Mouse (Mus musculus): ENCODE measurements around the gene Cdkl1. TPM values are rescaled to one million over a fixed set of nuclear protein-coding genes. Genes with fewer than 3 reads are reported as not detected.

The Cdkl1 gene
- polyA plus RNA-seq, 1 experiment from 2014 or later, result 13.3 TPM

DNA sequence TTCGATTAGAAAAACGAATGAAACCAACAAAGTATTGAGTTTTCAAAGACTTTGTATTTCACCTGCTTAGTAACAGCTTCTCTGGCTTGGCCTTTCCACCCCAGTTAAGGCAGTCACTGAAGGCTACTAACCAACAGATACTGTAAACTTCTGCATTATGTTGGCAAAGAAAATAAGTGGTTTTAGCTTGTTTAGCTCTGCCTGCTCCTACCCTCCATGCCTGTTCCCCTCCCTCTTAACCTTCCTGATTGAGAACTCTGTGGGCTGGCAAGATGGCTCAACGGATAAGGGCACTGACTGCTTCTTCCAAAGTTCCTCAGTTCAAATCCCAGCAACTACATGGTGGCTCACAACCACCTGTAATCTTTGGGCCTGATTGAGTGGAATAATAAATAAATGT lies 57.1 kb downstream of the Cdkl1 start:
- 87% methylated on average over 3 of the region's 3 CpGs for WGBS

DNA sequence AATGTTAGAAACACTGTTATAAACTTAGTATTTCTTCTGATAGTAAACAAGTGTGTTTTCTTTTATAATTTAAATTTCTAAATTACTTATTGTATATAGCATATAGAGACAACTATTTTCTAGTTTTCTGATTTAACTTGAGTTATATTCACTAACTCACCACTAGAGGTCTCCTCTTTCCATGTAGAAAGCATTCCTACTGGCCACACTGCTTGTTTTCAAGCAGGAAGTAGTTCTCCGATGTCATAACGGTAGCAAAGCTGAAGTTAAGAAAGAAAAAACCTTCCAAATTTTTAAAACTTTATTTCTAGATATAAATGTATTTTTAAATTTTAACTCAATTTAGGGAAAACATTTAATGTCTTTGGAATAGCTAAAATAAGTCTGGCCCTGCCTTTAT lies 57.5 kb downstream of the Cdkl1 start:
- no peak for ATAC-seq (ENCODE audit: low read depth)

More for the DNA sequence above, 57.1 kb downstream of the Cdkl1 start:
- Histone ChIP-seq H3K4me3 (ENCODE audit: low read depth, low read length) (no peak overlapping the region), H3K9ac (replicated peaks; ENCODE audit: low read depth, low read length) (no peak overlapping the region), H3K4me2 (ENCODE audit: low read depth, low read length) (no peak overlapping the region), H3K36me3 (ENCODE audit: control insufficient read depth, insufficient read depth, low read length) (no peaks in the 10 kb centered on the region), H3K27me3 (ENCODE audit: control insufficient read depth, insufficient read depth, low read length) (no peaks in the 10 kb centered on the region), H3K4me1 (ENCODE audit: control insufficient read depth, insufficient read depth, low read length) (no peaks in the 10 kb centered on the region), H3K9me3 (ENCODE audit: control insufficient read depth, low read length) (no peaks in the 10 kb centered on the region), H3K27ac (ENCODE audit: low read depth, low read length) (no peak overlapping the region)
- ATAC-seq (ENCODE audit: low read depth), result no peak

DNA sequence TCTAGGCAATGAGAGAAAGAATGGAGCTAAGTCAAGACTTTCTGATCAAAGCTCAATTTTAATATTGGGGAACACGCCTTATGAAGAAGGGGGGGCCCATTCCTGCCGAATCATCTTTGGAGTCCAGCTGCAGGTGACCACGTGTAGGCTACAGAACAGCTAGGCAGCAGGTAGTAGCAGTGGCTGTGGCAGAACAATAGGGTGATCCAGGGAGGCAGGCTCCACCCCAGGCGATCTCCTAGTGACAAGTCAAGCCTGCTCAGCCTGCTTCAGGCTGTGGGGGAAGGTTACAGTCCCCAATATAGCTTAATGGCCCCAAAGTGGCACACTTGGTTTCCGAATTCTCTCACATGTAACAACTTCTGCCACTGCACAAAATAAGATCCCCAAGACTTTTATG lies 58.8 kb downstream of the Cdkl1 start:
- no peaks in the 10 kb centered on the region for H3K27me3 ChIP-seq (ENCODE audit: control insufficient read depth, insufficient read depth, low read length)
- no peak overlapping the region for H3K4me3 ChIP-seq (ENCODE audit: low read depth, low read length)
- WGBS, result 38% methylated on average over 5 of the region's 5 CpGs
- no peak overlapping the region for H3K9ac ChIP-seq (replicated peaks; ENCODE audit: low read depth, low read length)
- no peak for ATAC-seq (ENCODE audit: low read depth)
- no peak overlapping the region for H3K4me2 ChIP-seq (ENCODE audit: low read depth, low read length)
- H3K9me3 ChIP-seq (ENCODE audit: control insufficient read depth, low read length), result no peaks in the 10 kb centered on the region
- H3K4me1 ChIP-seq (ENCODE audit: control insufficient read depth, insufficient read depth, low read length), result no peaks in the 10 kb centered on the region
- H3K36me3 ChIP-seq (ENCODE audit: control insufficient read depth, insufficient read depth, low read length), result no peaks in the 10 kb centered on the region
- H3K27ac ChIP-seq (ENCODE audit: low read depth, low read length), result no peak overlapping the region

More for the DNA sequence above, 57.5 kb downstream of the Cdkl1 start:
- Histone ChIP-seq H3K27me3 (ENCODE audit: control insufficient read depth, insufficient read depth, low read length) (no peaks in the 10 kb centered on the region), H3K9ac (replicated peaks; ENCODE audit: low read depth, low read length) (no peak overlapping the region), H3K27ac (ENCODE audit: low read depth, low read length) (no peak overlapping the region), H3K4me2 (ENCODE audit: low read depth, low read length) (no peak overlapping the region), H3K4me1 (ENCODE audit: control insufficient read depth, insufficient read depth, low read length) (no peaks in the 10 kb centered on the region), H3K4me3 (ENCODE audit: low read depth, low read length) (no peak overlapping the region), H3K36me3 (ENCODE audit: control insufficient read depth, insufficient read depth, low read length) (no peaks in the 10 kb centered on the region), H3K9me3 (ENCODE audit: control insufficient read depth, low read length) (no peaks in the 10 kb centered on the region)
- WGBS, result 14% methylated on average over 2 of the region's 2 CpGs

DNA sequence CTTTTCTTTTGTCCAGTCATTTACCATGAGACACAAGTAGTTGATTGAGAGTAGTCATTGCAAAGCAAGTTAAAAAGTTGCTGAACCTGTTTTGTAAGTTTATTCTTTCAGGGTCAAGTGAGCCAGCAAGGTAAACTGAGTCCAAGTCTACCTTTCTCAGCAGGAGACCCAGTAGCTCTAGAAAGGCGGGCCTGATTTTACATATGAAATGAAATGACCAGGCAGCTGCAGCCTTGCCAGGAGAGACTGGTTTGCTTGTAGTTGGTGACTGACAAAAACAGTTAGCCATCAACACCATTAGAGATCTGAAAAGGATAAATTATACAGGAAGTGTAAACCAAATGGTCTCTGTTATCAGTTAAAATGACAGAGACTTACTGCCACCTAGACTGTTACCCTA lies 60.8 kb downstream of the Cdkl1 start:
- Histone ChIP-seq H3K27ac (ENCODE audit: low read depth, low read length) (no peak overlapping the region), H3K4me2 (ENCODE audit: low read depth, low read length) (no peak overlapping the region), H3K9ac (replicated peaks; ENCODE audit: low read depth, low read length) (no peak overlapping the region), H3K4me1 (ENCODE audit: control insufficient read depth, insufficient read depth, low read length) (peaks cover 6% of the 10 kb centered on the region; the same call in 1 of the 2 replicates), H3K4me3 (ENCODE audit: low read depth, low read length) (no peak overlapping the region), H3K36me3 (ENCODE audit: control insufficient read depth, insufficient read depth, low read length) (no peaks in the 10 kb centered on the region), H3K27me3 (ENCODE audit: control insufficient read depth, insufficient read depth, low read length) (no peaks in the 10 kb centered on the region), H3K9me3 (ENCODE audit: control insufficient read depth, low read length) (no peaks in the 10 kb centered on the region)
- WGBS, result 59% methylated on average over 1 of the region's 1 CpGs
- no peak for ATAC-seq (ENCODE audit: low read depth)

DNA sequence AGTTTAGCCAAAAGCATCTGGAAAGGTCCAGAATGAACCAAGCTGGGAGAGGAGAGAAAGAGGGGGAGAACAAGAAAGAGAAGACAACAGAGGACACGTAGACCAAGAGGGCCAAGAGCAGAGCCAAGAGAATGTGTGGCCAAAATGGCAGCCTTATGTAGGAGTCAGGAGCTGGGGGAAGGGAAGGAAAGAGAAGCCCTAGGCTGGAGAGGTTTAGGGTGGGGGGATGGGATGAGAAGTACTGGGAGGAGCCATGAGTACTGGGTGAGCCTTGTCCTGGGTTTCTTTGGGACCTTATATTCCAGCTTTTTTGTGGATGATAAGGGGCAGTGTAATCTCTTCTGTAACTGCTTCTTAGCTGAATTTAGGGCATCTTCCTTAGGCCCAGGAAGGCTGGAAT lies 61.8 kb downstream of the Cdkl1 start:
- peaks cover 7% of the 10 kb centered on the region; the same call in 1 of the 2 replicates for H3K4me1 ChIP-seq (ENCODE audit: control insufficient read depth, insufficient read depth, low read length)
- no peaks in the 10 kb centered on the region for H3K27me3 ChIP-seq (ENCODE audit: control insufficient read depth, insufficient read depth, low read length)
- H3K9ac ChIP-seq (replicated peaks; ENCODE audit: low read depth, low read length), result no peak overlapping the region
- 89% methylated on average over 1 of the region's 1 CpGs for WGBS
- no peak overlapping the region for H3K4me2 ChIP-seq (ENCODE audit: low read depth, low read length)
- no peaks in the 10 kb centered on the region for H3K9me3 ChIP-seq (ENCODE audit: control insufficient read depth, low read length)
- H3K36me3 ChIP-seq (ENCODE audit: control insufficient read depth, insufficient read depth, low read length), result no peaks in the 10 kb centered on the region
- no peak overlapping the region for H3K27ac ChIP-seq (ENCODE audit: low read depth, low read length)
- H3K4me3 ChIP-seq (ENCODE audit: low read depth, low read length), result no peak overlapping the region
- ATAC-seq (ENCODE audit: low read depth), result no peak

DNA sequence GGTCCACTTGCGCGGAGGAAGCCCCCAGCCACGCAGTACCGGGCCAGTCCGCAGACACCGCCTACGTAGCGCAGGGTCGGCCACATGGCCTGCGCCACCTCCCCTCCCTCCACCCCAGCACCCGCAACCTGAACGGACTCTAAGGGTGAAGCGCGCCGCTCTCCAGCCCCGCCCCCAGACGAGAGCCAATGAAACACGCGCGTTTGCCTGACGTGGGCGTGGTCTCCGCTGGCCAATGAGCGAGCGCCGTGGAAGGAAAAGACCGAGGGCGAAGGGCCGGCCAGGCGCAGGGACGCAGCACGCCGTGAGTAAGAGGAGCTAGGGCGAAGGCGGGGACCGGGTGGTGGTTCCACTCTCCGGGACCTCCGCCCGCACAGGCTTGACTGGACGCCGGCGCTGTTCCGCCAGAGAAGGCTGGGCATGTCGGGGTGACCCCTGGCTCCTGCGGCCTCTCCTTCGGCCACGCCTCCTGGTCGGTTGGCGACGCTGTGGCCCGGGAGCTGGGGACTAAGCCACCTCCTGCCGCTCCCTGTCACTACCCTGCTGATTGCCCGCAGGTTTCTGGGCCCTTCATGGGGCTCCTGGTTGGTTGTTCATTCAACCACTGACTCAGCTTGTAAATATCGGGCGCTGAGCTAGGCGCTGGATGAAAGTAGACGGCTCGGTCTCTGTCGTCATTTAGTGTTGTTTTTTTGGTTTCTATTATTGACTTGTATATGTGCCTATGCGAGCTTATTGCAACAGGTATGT lies 66.2 kb downstream of the Cdkl1 start, which contains the start of the genes L2hgdh and Atp5s:
L2hgdh (minus strand) TSS at position 163 of the 750 bp plus-strand sequence.
Atp5s (plus strand) TSS at position 240 of the 750 bp plus-strand sequence.
- Histone ChIP-seq H3K36me3 (ENCODE audit: control insufficient read depth, insufficient read depth, low read length) (no peaks in the 10 kb centered on the region), H3K4me1 (ENCODE audit: control insufficient read depth, insufficient read depth, low read length) (peaks cover 7% of the 10 kb centered on the region; the same call in 1 of the 2 replicates), H3K9me3 (ENCODE audit: control insufficient read depth, low read length) (no peaks in the 10 kb centered on the region), H3K4me3 (ENCODE audit: low read depth, low read length) (peak within 1 kb of the TSS; percentile 78), H3K4me2 (ENCODE audit: low read depth, low read length) (peak within 1 kb of the TSS; percentile 72), H3K27ac (ENCODE audit: low read depth, low read length) (peak within 1 kb of the TSS; percentile 67), H3K27me3 (ENCODE audit: control insufficient read depth, insufficient read depth, low read length) (no peaks in the 10 kb centered on the region), H3K9ac (replicated peaks; ENCODE audit: low read depth, low read length) (peak within 1 kb of the TSS; percentile 65)
- under 1% methylated on average over 60 of the region's 60 CpGs for WGBS
- ATAC-seq (ENCODE audit: low read depth), result peak; percentile 97

DNA sequence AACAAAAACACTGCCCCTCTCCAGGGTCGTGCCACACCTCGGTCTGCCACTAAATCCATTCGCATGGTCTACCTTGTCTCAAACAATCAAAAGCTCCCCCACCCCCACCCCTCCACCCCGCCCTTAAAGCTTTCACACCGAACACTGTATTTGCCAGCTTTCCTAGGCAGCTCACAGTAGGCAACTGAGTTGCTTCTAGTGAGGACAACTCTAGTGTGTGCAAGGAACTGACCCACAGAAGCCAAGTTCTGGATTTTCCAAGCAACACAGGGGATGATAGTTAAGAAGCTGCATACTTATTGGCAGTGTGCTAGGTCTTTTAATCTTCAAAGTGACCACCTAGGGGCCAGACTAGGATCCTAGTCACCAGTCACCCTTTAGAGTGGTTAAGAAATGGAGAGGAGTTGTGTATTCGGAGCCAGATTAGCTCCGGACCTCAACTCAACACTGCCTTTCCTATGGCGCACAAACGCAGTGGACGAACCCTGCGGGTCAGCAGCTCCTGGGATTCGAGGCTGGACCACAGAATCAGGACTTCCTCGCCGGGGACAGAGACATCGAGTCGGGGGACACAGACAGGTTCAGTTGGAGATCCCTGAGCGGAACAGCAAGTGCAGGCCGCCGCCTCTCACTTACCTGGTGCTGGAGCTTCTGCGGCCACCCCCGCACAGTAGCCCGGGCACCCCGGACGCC lies 66.9 kb downstream of the Cdkl1 start:
- H3K4me2 ChIP-seq (ENCODE audit: low read depth, low read length), result peak overlapping the region; percentile 72
- H3K4me1 ChIP-seq (ENCODE audit: control insufficient read depth, insufficient read depth, low read length), result peaks cover 7% of the 10 kb centered on the region; the same call in 1 of the 2 replicates
- H3K27me3 ChIP-seq (ENCODE audit: control insufficient read depth, insufficient read depth, low read length), result no peaks in the 10 kb centered on the region
- H3K36me3 ChIP-seq (ENCODE audit: control insufficient read depth, insufficient read depth, low read length), result no peaks in the 10 kb centered on the region
- 3% methylated on average over 24 of the region's 24 CpGs for WGBS
- H3K27ac ChIP-seq (ENCODE audit: low read depth, low read length), result no peak overlapping the region
- ATAC-seq (ENCODE audit: low read depth), result peak; percentile 12
- peak overlapping the region; percentile 78 for H3K4me3 ChIP-seq (ENCODE audit: low read depth, low read length)
- H3K9me3 ChIP-seq (ENCODE audit: control insufficient read depth, low read length), result no peaks in the 10 kb centered on the region
- H3K9ac ChIP-seq (replicated peaks; ENCODE audit: low read depth, low read length), result peak overlapping the region; percentile 65

DNA sequence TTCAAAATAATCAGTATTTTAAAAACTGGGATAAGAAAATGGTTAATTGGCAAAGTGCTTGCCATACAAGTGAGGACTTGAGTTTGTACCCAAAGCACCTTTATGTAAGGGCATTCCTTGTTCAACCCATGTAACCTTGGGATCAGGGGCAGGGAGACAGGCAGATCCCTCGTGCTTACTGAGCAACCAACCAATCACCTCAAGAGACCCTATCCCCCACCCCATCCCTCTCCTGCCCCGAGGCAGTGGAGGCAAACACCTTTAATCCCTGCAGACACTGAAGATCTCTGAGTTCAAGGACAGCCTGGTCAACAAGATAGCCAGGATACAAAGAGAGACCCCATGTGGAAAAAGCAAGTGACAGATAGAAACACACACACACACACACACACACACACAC lies 67.7 kb downstream of the Cdkl1 start:
- no peak overlapping the region for H3K27ac ChIP-seq (ENCODE audit: low read depth, low read length)
- H3K27me3 ChIP-seq (ENCODE audit: control insufficient read depth, insufficient read depth, low read length), result no peaks in the 10 kb centered on the region
- no peaks in the 10 kb centered on the region for H3K36me3 ChIP-seq (ENCODE audit: control insufficient read depth, insufficient read depth, low read length)
- H3K4me2 ChIP-seq (ENCODE audit: low read depth, low read length), result peak overlapping the region; percentile 72; the same call in 1 of the 2 replicates
- peaks cover 7% of the 10 kb centered on the region; the same call in 1 of the 2 replicates for H3K4me1 ChIP-seq (ENCODE audit: control insufficient read depth, insufficient read depth, low read length)
- no peak overlapping the region for H3K4me3 ChIP-seq (ENCODE audit: low read depth, low read length)
- no peak for ATAC-seq (ENCODE audit: low read depth)
- WGBS, result 75% methylated on average over 2 of the region's 2 CpGs
- H3K9me3 ChIP-seq (ENCODE audit: control insufficient read depth, low read length), result no peaks in the 10 kb centered on the region
- no peak overlapping the region for H3K9ac ChIP-seq (replicated peaks; ENCODE audit: low read depth, low read length)

DNA sequence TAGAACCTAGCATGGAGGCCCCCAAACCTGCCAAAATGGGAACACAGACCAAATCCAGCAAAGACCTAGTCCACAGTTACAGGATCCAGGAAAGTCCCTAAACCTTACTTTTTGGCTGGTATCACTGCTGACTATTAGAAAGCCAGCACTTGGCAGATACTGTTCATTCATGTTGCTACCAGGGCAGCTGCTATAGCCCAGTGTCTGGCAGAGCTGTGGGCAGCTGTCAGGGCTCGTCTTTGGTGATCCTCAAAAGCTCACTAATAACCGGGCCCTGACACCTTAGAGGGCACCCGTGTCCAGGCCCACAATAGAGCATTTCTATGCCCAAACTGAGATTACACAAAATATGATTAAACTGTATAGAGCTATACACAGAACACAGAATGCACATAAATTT lies 68.2 kb downstream of the Cdkl1 start:
- H3K36me3 ChIP-seq (ENCODE audit: control insufficient read depth, insufficient read depth, low read length), result no peaks in the 10 kb centered on the region
- WGBS, result 92% methylated on average over 3 of the region's 3 CpGs
- H3K4me3 ChIP-seq (ENCODE audit: low read depth, low read length), result no peak overlapping the region
- no peak overlapping the region for H3K27ac ChIP-seq (ENCODE audit: low read depth, low read length)
- no peaks in the 10 kb centered on the region for H3K9me3 ChIP-seq (ENCODE audit: control insufficient read depth, low read length)
- no peak overlapping the region for H3K9ac ChIP-seq (replicated peaks; ENCODE audit: low read depth, low read length)
- ATAC-seq (ENCODE audit: low read depth), result no peak
- peaks cover 7% of the 10 kb centered on the region; the same call in 1 of the 2 replicates for H3K4me1 ChIP-seq (ENCODE audit: control insufficient read depth, insufficient read depth, low read length)
- H3K27me3 ChIP-seq (ENCODE audit: control insufficient read depth, insufficient read depth, low read length), result no peaks in the 10 kb centered on the region
- no peak overlapping the region for H3K4me2 ChIP-seq (ENCODE audit: low read depth, low read length)

Measured in neural tube, embryonic 14.5 days (tissue).